Mouse (Mus musculus) NIH3T3 (cell line): Measurements from ENCODE around the gene Anapc1.

Experiments
- DNase-seq: peaks from one replicate; pipeline ENCODE4 v3.0.0-alpha.2; 2012; ENCODE audit warnings: low read depth

Anapc1 gene

DNA sequence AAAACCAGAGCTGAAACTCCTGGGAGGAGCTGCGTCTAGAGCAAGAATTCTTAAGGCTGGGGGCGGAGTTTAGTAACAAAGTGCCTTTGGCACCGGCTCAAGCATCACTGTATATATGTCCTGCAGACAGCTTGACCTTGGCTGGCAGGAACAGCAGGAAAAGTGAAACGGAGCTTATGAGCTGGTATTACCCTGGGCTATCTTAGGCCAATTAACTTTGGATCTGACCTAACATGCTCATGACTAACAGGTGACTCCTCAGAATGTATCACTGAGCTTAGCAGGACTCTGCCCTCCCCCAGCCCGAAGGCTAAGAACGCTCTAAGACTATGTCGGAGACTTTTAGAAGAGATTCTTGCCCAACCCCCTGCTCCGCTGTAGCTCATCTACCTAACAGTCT is 121.3 kb downstream of the Anapc1 start:
- DNase-seq, result peak; percentile 85

DNA sequence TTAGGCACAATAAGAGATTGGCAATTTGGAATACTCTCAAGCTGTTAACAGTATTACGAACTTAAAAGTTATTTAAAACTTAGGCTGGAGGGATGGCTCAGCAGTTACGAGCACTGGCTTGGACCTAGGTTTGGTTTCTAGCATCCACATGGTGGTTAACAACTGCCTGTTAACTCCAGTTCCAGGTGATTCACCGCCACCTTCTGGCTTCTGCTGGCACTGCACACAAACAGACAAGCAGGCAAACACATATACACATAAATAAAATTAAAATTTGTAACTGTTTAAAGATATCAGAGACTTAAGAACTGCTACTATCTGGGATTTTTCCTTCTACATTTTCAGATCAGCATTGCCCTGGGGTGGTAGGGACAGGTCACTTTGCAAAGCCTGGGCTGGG is 123.0 kb downstream of the Anapc1 start:
- no peak for DNase-seq
